8 mouse cellular contexts compared by ENCODE assay signal in the genomic region with DNA sequence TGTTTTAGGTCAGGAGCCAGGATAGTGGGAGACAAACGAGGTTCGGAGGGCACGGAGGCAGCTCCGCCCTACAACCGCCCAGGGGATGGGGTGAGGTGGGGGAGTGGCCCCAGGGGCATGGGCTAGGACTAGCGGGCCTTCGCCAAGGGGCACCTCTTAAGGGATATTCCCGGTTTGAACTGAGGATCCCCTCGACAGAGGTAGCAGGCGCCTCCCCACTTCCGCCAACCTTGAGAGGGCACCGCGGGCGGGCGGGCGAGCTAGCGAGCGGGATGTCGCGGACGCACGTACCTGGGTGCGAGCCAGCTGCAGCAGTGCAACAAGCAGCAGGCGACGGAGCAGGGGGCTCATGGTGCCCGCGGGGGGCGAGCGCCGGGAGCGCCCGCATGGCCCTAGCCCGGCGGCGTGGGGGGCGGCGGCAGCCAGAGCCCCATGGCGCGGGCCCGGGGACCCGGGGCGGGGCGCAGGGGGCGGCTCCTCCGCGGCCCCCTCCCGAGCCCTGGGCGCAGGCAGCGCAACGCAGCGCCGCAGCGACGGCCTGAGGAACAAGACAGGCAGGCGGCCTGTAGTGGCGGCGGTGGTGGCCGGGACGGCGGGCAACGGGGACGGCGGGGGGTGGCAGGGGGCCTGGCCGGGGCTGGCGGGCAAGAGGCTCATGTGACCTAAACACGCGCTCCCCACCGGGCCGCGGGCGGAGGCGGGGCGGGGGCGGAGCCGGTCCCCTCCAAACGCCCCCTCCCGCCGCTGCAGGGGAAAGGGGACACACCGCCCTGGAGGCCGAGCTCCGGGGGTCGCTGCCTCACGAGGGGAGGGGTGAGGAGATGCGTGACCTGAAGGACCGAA. TPM values are rescaled to one million over a fixed set of nuclear protein-coding genes. Genes with fewer than 3 reads are reported as not detected.
DNase-seq lines count a peak whose midpoint lies in the region; ATAC-seq and TF ChIP-seq lines count a peak whose summit lies in the region.

A gene (minus strand): TSS at position 591 of the 843 bp plus-strand sequence.

- H3K36me3 ChIP-seq in G1E (replicated peaks) = peaks cover 56% of the 10 kb centered on the region
- H3K36me3 ChIP-seq in forebrain, embryonic 13.5 days (ENCODE audit: poor library complexity, severe bottlenecking) = peaks cover 20% of the 10 kb centered on the region

- ATAC-seq in G1E (ENCODE audit: extremely low read depth, insufficient number of reproducible peaks, low FRiP score, poor library complexity, severe bottlenecking) = no peak
- peak; percentile 24 for ATAC-seq in cerebellum, adult (ENCODE audit: insufficient number of reproducible peaks, low FRiP score, low TSS enrichment)
- peak; percentile 54 for ATAC-seq in forebrain, embryonic 13.5 days

- under 1% methylated on average over 78 of the region's 85 CpGs for WGBS in forebrain, embryonic 13.5 days

- H3K4me1 ChIP-seq in G1E (ENCODE audit: insufficient read depth, low read depth, low read length) = peaks cover 56% of the 10 kb centered on the region
- H3K4me1 ChIP-seq in forebrain, embryonic 13.5 days = peaks cover 31% of the 10 kb centered on the region

- H3K9me3 ChIP-seq in G1E (replicated peaks) = no peaks in the 10 kb centered on the region
- H3K9me3 ChIP-seq in forebrain, embryonic 13.5 days (replicated peaks) = no peaks in the 10 kb centered on the region

- peak; percentile 65 for DNase-seq in G1E (ENCODE audit: low spot score)
- DNase-seq in heart, postnatal 25 days (ENCODE audit: low spot score) = peak; percentile 58
- peak in 1 of 2 experiments; percentile 52 for DNase-seq in layer of hippocampus, postnatal 14 days (ENCODE audit: low spot score in 2 of 2)
- peak; percentile 64 for DNase-seq in lung, postnatal 10 days
- DNase-seq in right cerebral cortex, adult 18-20 months = peak; percentile 66
- DNase-seq in urinary bladder, postnatal 4 days (ENCODE audit: low spot score in 2 of 2) = peak; percentile 68 to 69

- no peak for TF ChIP-seq CTCF in G1E (IDR thresholded peaks at IDR 0.05; ENCODE audit: low read depth, low read length)

- H3K27me3 ChIP-seq in G1E (ENCODE audit: insufficient read depth, low read length) = no peaks in the 10 kb centered on the region
- H3K27me3 ChIP-seq in forebrain, embryonic 13.5 days = no peaks in the 10 kb centered on the region

- peak within 1 kb of the TSS; percentile 78 for H3K4me2 ChIP-seq in forebrain, embryonic 13.5 days

- peak within 1 kb of the TSS; percentile 88 for H3K4me3 ChIP-seq in G1E (ENCODE audit: low read depth, low read length)
- peak within 1 kb of the TSS; percentile 69 for H3K4me3 ChIP-seq in forebrain, embryonic 13.5 days

- peak within 1 kb of the TSS; percentile 83 for H3K9ac ChIP-seq in forebrain, embryonic 13.5 days

- peak within 1 kb of the TSS; percentile 75 for H3K27ac ChIP-seq in forebrain, embryonic 13.5 days

- intact Hi-C loops in heart, postnatal 25 days (cut with DNase I) = no loop called here

RNA-seq across cellular contexts. Expression of the gene that starts here (rescaled TPM):
- 29.6 and 41.0 TPM in 2 replicates for total RNA-seq in G1E (2014; fragmentation: Nextera tagmentation)
- total RNA-seq in G1E (2017) = 18.5 and 20.2 TPM in 2 replicates
- 92.6 and 118 TPM in 2 replicates for polyA plus RNA-seq in G1E (2012)
- polyA plus RNA-seq in forebrain, embryonic 13.5 days (2015; fragmentation: Nextera tagmentation; extraction: Ambion mirVana) = 33.4 and 34.6 TPM in 2 replicates
- total RNA-seq in heart, postnatal 25 days (2021) = 100 to 1,000 TPM; 410 to 431 TPM
- 10 to 100 TPM; 67.4 to 70.3 TPM for total RNA-seq in layer of hippocampus, postnatal 14 days (2021)

Comparison
In these comparisons a context has a peak if more than half of its experiments do, and no peak if none do; other contexts are left out.
1. RNA of the gene that starts here (total RNA-seq): 410 to 431 TPM in heart, postnatal 25 days; 67.4 to 70.3 TPM in layer of hippocampus, postnatal 14 days and 18.5 to 41.0 TPM in G1E; every median in the first group is over 4 times any median in the second.